Mouse (Mus musculus): Measurements from ENCODE around the gene Arl4d. TPM values are rescaled to one million over a fixed set of nuclear protein-coding genes. Genes with fewer than 3 reads are reported as not detected.
"Not testable (repeated sequence)": the region's sequence is repeated elsewhere in the genome, so short reads cannot be mapped to it uniquely, and the experiment has no call there.

Gene Arl4d
- polyA plus RNA-seq (2015; fragmentation: Nextera tagmentation; extraction: Ambion mirVana), result 6.8 and 7.4 TPM in 2 replicates

- no peaks in the 10 kb centered on the region for H3K9me3 ChIP-seq (ENCODE audit: control insufficient read depth, low read length)
- H3K4me3 ChIP-seq (ENCODE audit: low read length), result peak within 1 kb of the TSS; percentile 71
- ATAC-seq (ENCODE audit: low read depth), result peak; percentile 95
- H3K4me2 ChIP-seq (ENCODE audit: low read depth, low read length), result peak within 1 kb of the TSS; percentile 96
- no peaks in the 10 kb centered on the region for H3K27me3 ChIP-seq (ENCODE audit: control insufficient read depth, insufficient read depth, low read depth, low read length)
- peak within 1 kb of the TSS; percentile 83 for H3K27ac ChIP-seq (ENCODE audit: low read length)
- peaks cover 12% of the 10 kb centered on the region for H3K4me1 ChIP-seq (replicated peaks; ENCODE audit: control insufficient read depth, insufficient read depth, low read length)
- WGBS, result 7% methylated on average over 34 of the region's 34 CpGs
- peak within 1 kb of the TSS; percentile 81 for H3K9ac ChIP-seq (ENCODE audit: low read length)
- no peaks in the 10 kb centered on the region for H3K36me3 ChIP-seq (ENCODE audit: control insufficient read depth, insufficient read depth, low read length)
These were observed at the start of gene Arl4d for GRCm38 (mm10) chr11:101664825-101665635. Gene Arl4d, plus strand, starts transcription at chr11:101665541.

GRCm38 (mm10) chr11:101616104-101616503 is 49.2 kb upstream of the Arl4d start:
- Histone ChIP-seq H3K9ac (ENCODE audit: low read length) (no peak overlapping the region), H3K9me3 (ENCODE audit: control insufficient read depth, low read length) (no peaks in the 10 kb centered on the region), H3K27me3 (ENCODE audit: control insufficient read depth, insufficient read depth, low read depth, low read length) (no peaks in the 10 kb centered on the region), H3K4me1 (replicated peaks; ENCODE audit: control insufficient read depth, insufficient read depth, low read length) (no peaks in the 10 kb centered on the region; the same call in 1 of the 2 replicates), H3K4me3 (ENCODE audit: low read length) (no peak overlapping the region), H3K27ac (ENCODE audit: low read length) (no peak overlapping the region), H3K4me2 (ENCODE audit: low read depth, low read length) (no peak overlapping the region), H3K36me3 (ENCODE audit: control insufficient read depth, insufficient read depth, low read length) (no peaks in the 10 kb centered on the region)
- 84% methylated on average over 8 of the region's 8 CpGs for WGBS
- no peak for ATAC-seq (ENCODE audit: low read depth)

- Histone ChIP-seq H3K27me3 (ENCODE audit: control insufficient read depth, insufficient read depth, low read depth, low read length) (no peaks in the 10 kb centered on the region), H3K4me2 (ENCODE audit: low read depth, low read length) (no peak overlapping the region), H3K27ac (ENCODE audit: low read length) (no peak overlapping the region), H3K4me1 (replicated peaks; ENCODE audit: control insufficient read depth, insufficient read depth, low read length) (no peaks in the 10 kb centered on the region; the same call in 1 of the 2 replicates), H3K4me3 (ENCODE audit: low read length) (no peak overlapping the region), H3K36me3 (ENCODE audit: control insufficient read depth, insufficient read depth, low read length) (no peaks in the 10 kb centered on the region), H3K9ac (ENCODE audit: low read length) (no peak overlapping the region), H3K9me3 (ENCODE audit: control insufficient read depth, low read length) (no peaks in the 10 kb centered on the region)
- WGBS, result 20% methylated on average over 18 of the region's 18 CpGs
- ATAC-seq (ENCODE audit: low read depth), result 0 out of 2 replicates have a peak, but pooled peaks have one; percentile 31
These were observed 48.2 kb upstream of the Arl4d start for GRCm38 (mm10) chr11:101616948-101617767.

- Histone ChIP-seq H3K27me3 (ENCODE audit: control insufficient read depth, insufficient read depth, low read depth, low read length) (no peaks in the 10 kb centered on the region), H3K4me2 (ENCODE audit: low read depth, low read length) (peak overlapping the region; percentile 7; the same call in 1 of the 2 replicates), H3K4me1 (replicated peaks; ENCODE audit: control insufficient read depth, insufficient read depth, low read length) (no peaks in the 10 kb centered on the region; the same call in 1 of the 2 replicates), H3K4me3 (ENCODE audit: low read length) (no peak overlapping the region), H3K36me3 (ENCODE audit: control insufficient read depth, insufficient read depth, low read length) (no peaks in the 10 kb centered on the region), H3K9me3 (ENCODE audit: control insufficient read depth, low read length) (no peaks in the 10 kb centered on the region), H3K9ac (ENCODE audit: low read length) (no peak overlapping the region), H3K27ac (ENCODE audit: low read length) (no peak overlapping the region)
- peak; percentile 70 for ATAC-seq (ENCODE audit: low read depth)
- 12% methylated on average over 8 of the region's 8 CpGs for WGBS
These were observed 47.5 kb upstream of the Arl4d start for GRCm38 (mm10) chr11:101617849-101618248.

- no peak overlapping the region for H3K9ac ChIP-seq (ENCODE audit: low read length)
- no peak for ATAC-seq (ENCODE audit: low read depth)
- no peak overlapping the region for H3K4me3 ChIP-seq (ENCODE audit: low read length)
These were observed 46.7 kb upstream of the Arl4d start for GRCm38 (mm10) chr11:101618596-101618995.

GRCm38 (mm10) chr11:101620022-101620655 is 45.2 kb upstream of the Arl4d start:
- H3K9ac ChIP-seq (ENCODE audit: low read length); H3K4me1 ChIP-seq (replicated peaks; ENCODE audit: control insufficient read depth, insufficient read depth, low read length); H3K27ac ChIP-seq (ENCODE audit: low read length); H3K4me2 ChIP-seq (ENCODE audit: low read depth, low read length); H3K9me3 ChIP-seq (ENCODE audit: control insufficient read depth, low read length); H3K36me3 ChIP-seq (ENCODE audit: control insufficient read depth, insufficient read depth, low read length); ATAC-seq (ENCODE audit: low read depth); H3K27me3 ChIP-seq (ENCODE audit: control insufficient read depth, insufficient read depth, low read depth, low read length); H3K4me3 ChIP-seq (ENCODE audit: low read length): not testable (repeated sequence)
- WGBS, result 72% methylated on average over 11 of the region's 11 CpGs

More at GRCm38 (mm10) chr11:101618596-101618995, 46.7 kb upstream of the Arl4d start:
- Histone ChIP-seq H3K36me3 (ENCODE audit: control insufficient read depth, insufficient read depth, low read length) (no peaks in the 10 kb centered on the region), H3K4me2 (ENCODE audit: low read depth, low read length) (no peak overlapping the region), H3K9me3 (ENCODE audit: control insufficient read depth, low read length) (no peaks in the 10 kb centered on the region), H3K27me3 (ENCODE audit: control insufficient read depth, insufficient read depth, low read depth, low read length) (no peaks in the 10 kb centered on the region), H3K4me1 (replicated peaks; ENCODE audit: control insufficient read depth, insufficient read depth, low read length) (no peaks in the 10 kb centered on the region; the same call in 1 of the 2 replicates), H3K27ac (ENCODE audit: low read length) (no peak overlapping the region)
- WGBS, result 75% methylated on average over 3 of the region's 3 CpGs

- Histone ChIP-seq H3K4me2 (ENCODE audit: low read depth, low read length) (peak overlapping the region; percentile 79), H3K9ac (ENCODE audit: low read length) (peak overlapping the region; percentile 74), H3K27ac (ENCODE audit: low read length) (peak overlapping the region; percentile 100), H3K4me1 (replicated peaks; ENCODE audit: control insufficient read depth, insufficient read depth, low read length) (peaks cover 2% of the 10 kb centered on the region; the same call in 1 of the 2 replicates), H3K9me3 (ENCODE audit: control insufficient read depth, low read length) (no peaks in the 10 kb centered on the region), H3K36me3 (ENCODE audit: control insufficient read depth, insufficient read depth, low read length) (no peaks in the 10 kb centered on the region), H3K27me3 (ENCODE audit: control insufficient read depth, insufficient read depth, low read depth, low read length) (no peaks in the 10 kb centered on the region), H3K4me3 (ENCODE audit: low read length) (peak overlapping the region; percentile 69)
- peak; percentile 8 for ATAC-seq (ENCODE audit: low read depth)
- WGBS, result 3% methylated on average over 8 of the region's 8 CpGs
These were observed 38.7 kb upstream of the Arl4d start for GRCm38 (mm10) chr11:101626649-101626994.

- Histone ChIP-seq H3K4me1 (replicated peaks; ENCODE audit: control insufficient read depth, insufficient read depth, low read length) (peaks cover 2% of the 10 kb centered on the region; the same call in 1 of the 2 replicates), H3K27me3 (ENCODE audit: control insufficient read depth, insufficient read depth, low read depth, low read length) (no peaks in the 10 kb centered on the region), H3K4me3 (ENCODE audit: low read length) (peak within 1 kb of the TSS; percentile 69), H3K4me2 (ENCODE audit: low read depth, low read length) (peak within 1 kb of the TSS; percentile 79), H3K36me3 (ENCODE audit: control insufficient read depth, insufficient read depth, low read length) (no peaks in the 10 kb centered on the region), H3K9me3 (ENCODE audit: control insufficient read depth, low read length) (no peaks in the 10 kb centered on the region), H3K9ac (ENCODE audit: low read length) (peak within 1 kb of the TSS; percentile 83), H3K27ac (ENCODE audit: low read length) (peak within 1 kb of the TSS; percentile 100)
- WGBS, result under 1% methylated on average over 32 of the region's 34 CpGs
- peak; percentile 93 for ATAC-seq (ENCODE audit: low read depth)
These were observed 38.1 kb upstream of the Arl4d start, which contains the start of gene Rdm1 for GRCm38 (mm10) chr11:101626995-101627856. Gene Rdm1, plus strand, starts transcription at chr11:101627195.
